Mouse (Mus musculus) c-Kit-positive CD71-positive TER-119-negative erythroid progenitor cells, embryonic 14.5 days (primary cell): ENCODE measurements around the gene Osbp2.

ENCODE experiments used
- DNase-seq: peaks from one replicate; pipeline ENCODE4 v3.0.0-alpha.2; 2013; ENCODE audit warnings: low read depth

The Osbp2 gene

DNA sequence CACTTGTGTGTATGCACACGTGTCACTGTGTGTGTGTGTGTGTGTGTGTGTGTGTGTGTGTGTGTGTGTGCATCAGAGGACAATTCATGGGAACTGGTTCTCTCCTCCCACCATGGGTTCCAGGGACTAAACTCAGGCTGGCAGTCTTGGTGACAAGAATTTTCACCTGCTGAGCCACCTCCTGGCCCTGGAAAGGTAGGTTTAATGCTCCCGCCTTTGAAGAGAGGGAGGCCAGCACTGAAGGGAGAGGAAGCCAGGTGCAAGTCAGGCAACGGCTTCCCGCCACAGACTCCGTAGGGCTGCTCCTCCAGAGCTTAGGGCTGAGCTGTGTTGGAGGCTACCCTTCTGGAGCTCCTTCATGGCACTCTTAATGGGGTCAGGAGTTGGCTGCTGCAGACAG is 104.3 kb downstream of the Osbp2 start:
- DNase-seq = no peak

DNA sequence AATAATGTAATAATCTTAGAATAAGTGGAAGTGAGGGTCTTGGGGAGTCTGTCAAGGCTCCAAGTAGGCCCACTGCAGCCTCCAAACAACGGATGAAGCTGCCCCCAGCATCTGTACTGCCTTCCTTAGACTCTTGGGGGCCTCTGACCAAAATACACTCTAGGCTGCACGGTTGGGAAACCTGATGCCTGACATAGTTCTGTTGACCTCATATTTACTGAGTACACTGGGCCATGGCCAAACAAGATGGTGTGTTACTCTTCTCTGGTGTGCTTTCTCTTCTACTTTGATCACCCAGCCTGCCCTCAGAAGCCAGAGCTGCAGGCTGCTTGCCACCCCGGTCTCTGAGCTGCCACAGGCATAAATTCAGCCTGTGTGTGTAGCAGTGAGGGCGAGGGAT is 108.4 kb downstream of the Osbp2 start:
- DNase-seq = no peak

DNA sequence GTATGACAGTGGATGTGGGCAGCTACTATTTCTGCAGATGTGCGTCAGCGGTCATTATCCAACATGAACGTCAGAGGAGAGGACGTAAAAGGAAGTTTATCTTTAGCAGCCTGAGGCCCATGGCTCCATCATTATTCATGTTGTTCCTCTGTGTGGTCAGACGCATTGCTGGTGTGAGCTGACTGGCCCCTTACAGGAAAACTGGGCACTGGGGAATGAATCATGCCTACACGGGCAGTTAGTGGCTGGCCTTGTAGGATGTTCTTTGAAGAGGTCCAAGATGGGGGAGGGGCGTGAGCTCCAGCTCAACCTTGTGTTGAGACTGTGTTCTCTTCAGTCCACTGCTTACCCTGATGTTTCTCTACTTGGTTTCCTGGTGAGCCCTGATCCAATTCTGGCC is 109.0 kb downstream of the Osbp2 start:
- no peak for DNase-seq

DNA sequence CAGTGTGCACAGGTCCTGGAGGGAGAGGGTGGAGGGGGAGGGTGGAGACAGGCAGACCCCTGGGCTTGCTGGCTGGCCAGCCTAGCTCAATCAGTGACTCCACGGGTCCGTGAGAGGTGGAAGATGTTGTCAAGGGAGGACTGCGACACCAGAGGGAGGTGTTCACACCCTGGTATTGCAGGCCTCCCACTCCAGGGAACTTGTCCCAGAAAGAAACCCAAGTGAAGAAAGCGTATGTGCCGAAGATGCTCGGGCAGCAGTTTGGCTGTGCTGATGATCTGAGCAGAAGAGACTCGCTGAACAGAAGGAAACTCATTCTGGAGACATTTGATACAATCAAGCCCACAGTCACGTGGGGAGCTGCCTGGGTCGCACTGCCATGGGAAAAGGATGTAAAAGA is 109.8 kb downstream of the Osbp2 start:
- DNase-seq = no peak

DNA sequence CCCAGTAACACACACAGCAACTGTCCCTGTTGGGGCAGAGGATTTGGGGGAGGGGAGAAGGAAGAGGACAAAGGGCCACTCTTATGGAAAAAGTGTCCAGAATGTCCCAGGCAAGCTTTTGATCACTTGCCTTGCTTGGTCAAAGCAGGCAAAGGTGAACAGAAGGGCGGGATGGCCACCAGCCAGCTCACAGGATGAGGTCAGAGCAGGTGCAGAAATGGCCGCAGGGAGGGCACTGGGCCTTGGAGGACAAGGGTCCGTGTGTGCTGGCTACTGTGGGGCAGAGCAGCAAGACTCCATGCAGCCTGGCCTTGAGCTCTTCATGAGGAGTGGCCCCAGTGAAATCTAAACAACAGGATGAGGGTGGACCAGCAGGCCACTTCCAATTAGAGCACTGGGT is 110.9 kb downstream of the Osbp2 start:
- no peak for DNase-seq

DNA sequence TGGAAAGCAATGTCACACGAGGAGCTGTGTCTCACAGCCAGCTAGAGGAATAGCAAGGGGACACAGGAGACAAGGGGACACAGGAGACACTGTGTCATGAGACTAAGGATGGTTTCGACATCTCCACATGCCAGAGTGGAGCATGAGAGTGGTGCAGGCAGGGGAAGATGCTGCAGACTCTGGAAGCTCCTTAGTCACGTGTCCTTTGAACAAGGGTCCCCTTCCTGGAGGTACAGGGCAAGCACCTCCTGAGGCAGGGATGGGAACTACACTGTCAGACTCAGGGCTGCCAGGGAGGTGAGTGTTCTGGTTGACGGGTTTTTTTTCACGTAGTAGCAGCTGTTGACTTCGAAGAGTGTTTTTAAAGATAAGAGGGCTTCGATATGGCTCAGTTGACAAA is 113.9 kb downstream of the Osbp2 start:
- no peak for DNase-seq

DNA sequence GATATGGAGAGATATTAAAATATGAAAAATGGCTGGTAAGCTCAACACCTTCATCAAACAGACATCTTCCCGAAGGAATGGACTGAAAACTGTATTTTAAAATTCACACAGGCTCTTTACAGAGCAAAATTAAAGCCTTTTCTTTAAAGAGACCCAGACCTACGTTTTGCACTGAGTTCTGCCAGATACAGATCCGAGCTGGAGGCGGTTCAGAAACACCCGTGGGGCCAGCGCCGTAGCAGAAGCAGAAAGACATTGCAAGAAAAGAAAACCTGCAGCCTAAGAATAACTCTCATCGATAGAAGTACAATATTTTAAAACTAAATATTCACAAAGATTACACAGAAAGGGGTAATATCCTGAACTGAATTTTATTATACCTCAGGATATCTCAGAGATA is 121.3 kb downstream of the Osbp2 start:
- no peak for DNase-seq

DNA sequence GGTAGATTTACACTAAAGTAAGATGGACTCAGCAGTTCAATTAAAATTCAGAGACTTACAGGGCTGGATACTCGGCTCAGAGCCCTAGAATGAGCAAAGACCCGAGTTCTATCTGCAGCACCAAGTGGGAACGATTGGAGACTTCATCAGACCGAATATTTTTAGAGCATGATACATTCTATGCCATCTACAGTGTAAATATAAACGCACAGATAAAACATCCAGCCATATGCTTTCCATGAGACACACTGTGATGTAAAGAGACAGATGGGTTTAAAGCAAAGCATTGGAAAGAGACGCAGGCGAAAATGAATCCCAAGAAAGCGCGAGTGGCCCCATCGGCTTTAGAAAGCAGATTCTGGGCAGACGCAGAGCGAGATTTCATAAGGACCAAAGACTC is 122.5 kb downstream of the Osbp2 start:
- no peak for DNase-seq

DNA sequence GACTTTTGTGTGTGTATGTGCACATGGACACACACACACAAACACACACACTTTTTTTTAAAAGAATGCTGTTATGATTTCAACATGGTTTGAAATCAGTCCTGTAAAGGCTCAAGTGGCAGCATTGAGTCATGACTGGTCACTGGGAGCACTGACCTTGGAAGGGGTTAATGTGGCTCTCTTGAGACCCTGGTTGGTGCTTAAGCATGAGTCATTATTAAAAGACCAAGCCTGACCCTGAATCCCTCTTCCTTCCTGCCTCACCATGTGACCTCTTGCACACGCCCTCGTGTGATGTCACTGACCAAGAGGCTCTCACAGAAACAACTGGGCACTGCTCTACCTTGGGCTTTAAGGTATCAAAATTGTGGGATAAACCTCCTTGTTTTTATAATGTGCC is 124.9 kb downstream of the Osbp2 start:
- no peak for DNase-seq

DNA sequence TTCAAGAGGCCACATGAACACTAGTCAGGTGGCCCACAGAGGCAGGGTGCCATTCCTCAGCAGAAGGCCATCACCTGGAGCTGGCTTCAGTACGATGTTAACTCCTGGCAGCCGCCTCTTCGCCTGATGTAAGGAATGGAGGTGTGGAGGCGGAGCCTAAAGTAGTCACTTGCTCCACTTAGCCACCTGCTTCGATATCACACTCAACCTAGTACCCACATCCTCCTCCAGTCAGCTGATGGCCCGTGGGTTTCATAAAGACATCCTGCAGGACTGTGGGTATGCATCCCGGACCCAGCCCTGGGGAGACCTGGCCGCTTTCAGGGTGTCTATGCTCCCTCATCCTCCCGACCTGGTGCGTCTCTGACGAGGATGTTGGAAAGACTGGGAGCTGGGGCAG is 128.0 kb downstream of the Osbp2 start:
- DNase-seq = no peak

DNA sequence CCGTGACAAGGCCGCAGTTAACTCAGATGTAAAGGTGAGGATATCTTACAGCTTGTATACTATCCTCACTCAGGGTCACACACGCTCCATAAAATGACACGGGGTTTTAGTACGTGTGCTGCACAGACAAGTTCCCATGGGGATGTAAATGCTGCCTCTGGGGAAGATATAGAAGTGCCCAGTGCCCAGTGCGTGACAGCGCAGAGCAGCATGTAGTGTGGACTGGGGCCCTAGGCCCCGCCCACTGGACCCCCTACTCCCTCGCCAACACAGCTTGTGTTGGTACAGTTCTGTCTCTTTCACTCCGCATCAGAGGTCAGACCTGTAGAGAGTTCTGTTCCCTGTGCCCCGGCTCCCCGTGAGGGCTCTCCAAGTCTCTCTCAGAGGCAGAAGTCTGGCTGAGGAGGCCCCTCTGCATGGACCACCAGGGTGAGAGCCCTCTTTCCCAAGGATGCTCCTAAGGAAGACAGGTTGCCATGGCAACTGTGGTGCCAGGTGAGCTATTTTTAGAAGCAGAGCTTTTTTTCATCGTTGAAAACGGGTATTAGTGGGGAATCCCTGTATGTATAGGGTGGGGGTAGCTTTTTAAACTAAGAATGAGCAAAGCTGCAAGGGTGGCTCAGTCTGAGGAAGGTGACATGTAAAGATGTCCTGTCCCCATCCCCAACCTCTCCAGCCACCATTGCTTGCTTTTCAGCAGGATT is 129.6 kb downstream of the Osbp2 start:
- no peak for DNase-seq

DNA sequence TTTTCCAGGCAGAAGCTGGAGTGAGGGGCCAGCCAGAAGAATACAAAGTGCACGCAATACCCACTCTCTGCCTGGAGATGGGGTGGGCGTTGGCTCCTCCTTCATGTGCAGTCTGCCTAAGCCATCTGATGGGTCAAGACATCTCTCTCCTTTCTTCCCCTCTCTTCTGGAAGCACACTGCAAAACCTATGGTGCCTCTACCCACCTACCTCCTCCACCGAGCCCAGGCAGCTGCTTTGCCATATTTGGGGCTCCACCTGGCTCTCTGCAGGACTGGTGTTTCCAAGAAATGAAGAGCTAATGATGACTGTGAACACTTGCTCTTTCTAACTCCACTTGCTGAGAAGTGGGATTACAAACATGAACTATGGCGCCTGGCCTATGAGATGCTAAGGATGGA is 132.2 kb downstream of the Osbp2 start:
- DNase-seq = no peak

DNA sequence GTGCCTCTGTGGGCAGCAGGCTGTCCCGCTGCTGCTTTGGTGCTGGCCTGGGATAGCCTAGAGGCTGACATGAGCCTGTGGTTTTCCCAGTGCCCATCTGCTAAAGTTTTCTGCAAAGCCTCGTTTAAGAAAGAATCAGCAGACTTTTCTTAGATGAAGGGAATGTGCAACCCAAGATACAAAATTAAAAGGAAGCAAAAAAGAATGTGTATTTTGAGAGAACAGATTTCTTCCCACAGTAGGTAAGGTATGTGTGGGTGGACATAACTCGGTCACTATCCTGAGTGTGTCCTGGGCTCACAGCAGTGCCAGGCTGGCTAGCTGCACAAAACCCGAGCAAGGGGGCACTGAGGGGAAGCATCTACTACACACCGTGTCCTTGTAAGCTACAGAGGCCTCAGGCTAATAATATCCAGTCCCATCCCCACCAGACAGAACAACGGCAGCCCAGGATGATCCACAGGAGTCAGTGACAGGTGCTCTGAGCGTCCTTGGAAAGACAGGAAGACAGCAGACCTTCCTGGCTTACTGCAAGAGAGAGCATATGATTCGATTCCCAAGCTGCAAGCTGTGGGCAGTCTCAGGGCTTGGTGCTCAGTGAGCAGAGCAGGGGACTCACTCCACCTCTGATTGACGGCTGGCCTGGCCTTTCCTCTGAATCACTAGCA is 136.1 kb downstream of the Osbp2 start:
- no peak for DNase-seq

DNA sequence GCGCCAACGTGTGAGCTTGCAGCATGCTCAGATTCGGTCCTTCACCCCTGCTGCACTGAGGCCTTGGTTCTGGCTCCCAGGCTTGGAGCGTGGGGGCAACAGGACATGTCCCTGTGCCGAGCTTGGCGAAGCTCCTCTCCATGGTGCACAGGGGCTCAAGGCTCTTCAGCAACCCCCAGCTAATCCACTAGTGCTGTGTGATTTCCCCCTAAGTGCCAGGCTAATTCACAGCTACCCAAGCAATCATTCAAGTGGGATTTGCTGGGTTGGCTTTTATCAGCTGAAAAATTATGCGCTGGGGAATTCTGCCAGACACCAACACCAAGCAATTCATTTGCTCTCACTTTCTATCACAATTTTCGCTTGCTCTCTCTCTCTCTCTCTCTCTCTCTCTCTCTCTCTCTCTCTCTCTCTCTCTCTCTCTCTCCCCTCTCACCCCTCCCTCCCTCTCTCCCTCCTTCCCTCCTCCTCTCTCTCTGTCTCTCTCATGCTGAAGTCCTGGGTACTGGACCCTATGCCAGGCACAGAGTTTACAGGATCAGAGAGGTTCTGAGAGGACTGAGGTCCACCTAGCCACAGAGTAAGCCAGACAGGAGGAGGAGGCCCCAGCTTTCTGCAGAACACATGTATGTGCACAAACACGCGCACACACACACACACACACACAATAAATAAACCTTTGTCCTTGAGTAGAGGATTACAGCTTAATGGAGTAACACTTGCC is 138.2 kb downstream of the Osbp2 start:
- no peak for DNase-seq

DNA sequence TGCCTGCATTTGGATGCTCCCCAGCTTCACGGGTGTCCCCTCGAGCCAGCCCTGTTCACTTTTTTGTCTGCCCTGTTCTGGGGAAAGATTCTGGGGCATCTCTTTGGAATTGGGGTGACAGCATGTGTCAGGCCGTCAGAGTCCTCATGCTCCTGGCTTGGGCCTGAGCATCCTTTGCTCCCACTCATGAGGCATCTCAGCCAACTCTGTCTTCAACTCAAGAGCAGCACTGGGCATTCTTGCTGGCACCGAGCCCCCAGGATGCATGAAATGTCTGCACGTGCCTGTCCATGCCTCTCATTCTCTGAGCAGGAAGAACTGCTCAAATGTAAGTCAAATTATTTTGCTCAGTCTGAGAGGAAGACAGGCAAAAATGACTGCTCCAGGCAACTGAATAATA is 139.0 kb downstream of the Osbp2 start:
- no peak for DNase-seq

DNA sequence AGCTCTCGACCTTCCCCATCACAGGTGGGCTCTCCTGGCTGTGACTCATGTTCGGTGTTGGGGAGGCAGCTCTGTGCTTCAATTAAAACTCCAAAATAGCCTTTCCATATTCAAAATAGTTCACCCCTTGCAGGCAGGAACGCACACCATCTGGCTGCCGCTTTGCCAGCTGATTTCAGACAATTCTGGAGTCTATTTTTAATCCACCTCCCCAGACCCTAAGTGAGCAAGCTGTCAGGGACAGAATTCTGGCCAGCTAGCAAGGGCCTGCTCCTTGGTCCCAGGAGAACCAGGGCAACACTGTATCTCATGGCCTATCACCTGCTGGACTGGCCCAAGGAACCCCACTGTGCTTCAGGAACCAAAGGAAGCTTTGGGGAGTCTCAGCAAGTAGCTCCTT is 139.8 kb downstream of the Osbp2 start:
- DNase-seq = no peak

DNA sequence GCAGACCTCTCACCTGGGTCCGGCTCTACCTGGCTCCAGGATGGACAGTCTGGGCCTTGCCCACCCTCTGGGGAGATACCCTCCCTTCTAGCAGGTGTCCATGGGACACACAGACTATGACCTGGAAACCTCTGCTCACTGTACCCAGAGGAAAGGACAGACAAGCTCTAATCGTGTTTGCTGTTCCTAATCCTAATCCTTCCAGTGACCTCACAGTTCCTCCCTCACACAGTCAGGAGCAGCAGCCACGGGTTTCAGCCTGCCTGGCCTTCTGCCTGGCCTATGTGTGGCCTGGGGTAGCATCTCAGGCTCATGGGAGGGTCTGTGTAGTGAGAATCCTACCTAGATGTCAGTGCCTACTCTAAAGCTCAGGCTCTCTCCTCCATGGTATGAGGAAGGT is 140.8 kb downstream of the Osbp2 start:
- DNase-seq = no peak

DNA sequence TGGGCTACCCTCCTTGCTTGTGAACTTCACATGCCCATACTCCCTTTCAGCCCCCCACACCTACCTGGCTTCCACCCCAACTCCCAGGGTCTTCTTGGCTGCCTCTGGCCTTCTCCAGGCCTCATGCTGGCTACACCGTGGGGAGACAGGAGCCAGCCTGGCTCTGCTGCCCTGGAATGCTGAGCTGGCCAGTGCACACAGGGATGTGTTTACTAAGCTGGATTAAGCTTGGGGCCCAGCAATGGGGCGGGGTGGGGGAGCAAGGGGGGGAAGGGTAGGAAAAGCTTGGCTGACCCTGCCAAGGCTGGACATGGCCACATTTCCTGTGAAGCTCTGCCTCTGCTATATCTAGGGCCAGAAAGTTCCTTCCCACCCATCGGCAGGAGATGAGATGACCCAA is 141.7 kb downstream of the Osbp2 start:
- DNase-seq = no peak

DNA sequence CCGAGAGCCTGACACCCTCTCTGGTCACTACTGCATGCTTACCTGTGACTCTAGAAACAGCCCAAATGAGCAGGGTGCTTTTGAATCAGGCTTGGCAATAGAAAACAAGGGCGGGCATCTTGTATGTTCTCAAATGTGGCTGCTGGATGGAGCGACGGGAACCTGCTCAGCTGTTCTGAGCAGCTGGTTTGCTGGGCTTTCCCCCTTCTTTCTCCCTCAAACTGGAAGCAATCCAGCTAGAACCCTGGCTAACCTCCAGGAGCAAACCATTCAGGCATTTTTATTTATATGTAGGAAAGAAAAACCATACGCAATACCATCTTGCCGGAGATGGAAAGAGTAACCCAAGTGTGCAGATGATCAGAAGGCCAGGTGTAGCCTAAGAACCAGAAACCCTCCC is 147.0 kb downstream of the Osbp2 start:
- no peak for DNase-seq

DNA sequence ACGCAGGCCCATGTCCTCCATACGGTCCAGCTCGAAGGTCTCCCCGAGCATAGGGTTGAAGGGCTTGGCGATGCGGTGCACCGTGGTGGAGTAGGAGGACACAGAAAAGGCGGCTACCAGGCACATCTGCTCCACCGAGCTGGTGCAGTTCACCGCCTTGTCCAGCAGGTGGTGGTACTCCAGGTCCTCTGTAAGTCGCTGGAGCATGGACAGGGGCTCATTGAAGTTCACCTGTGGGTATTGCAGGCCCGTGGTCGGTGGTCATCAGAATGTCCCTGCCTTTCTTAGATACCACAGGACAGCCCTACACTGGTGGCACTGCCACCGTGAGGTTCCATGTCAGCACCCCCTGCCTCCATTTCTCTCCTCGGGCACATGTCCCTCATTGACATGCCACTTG is 149.2 kb downstream of the Osbp2 start:
- peak; percentile 16 for DNase-seq

DNA sequence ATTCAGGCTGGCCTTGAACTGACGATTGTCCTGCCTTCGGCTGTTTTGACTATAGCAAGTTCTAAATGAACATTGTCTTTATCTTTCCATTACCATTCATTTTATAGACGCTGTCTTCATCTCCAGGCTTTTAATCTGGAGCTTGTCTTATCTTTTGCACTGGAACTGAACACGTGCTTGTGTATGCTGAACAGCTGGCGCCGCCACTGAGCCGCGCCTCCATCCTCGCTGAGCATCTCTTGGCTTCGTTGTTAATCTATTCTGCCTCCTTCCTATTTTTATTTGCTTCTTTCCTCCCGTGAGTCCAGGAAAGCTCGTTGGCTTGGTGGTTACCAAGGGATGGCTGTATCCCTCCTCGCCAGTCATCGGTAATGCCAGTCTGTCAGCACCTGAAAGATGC is 153.5 kb downstream of the Osbp2 start:
- no peak for DNase-seq

DNA sequence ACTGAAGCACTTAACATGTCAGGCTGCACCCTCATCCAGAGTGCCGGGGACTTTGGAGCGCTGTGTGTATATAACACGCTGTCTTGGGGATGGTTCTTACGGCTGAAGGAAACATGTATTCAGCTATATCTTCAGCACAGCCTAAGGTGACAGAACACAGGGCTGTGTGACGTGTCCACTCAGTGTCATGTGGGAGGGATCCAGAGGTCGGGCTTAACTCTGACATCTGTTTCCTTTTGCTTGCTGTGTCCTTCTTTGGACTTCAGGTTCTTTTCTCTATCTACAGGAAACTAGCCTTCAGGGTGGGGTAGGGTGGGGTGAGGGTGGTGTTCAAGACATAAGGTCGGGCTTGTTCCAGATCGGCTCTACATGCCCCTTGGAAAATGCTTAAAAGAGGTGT is 156.6 kb downstream of the Osbp2 start:
- DNase-seq = no peak

DNA sequence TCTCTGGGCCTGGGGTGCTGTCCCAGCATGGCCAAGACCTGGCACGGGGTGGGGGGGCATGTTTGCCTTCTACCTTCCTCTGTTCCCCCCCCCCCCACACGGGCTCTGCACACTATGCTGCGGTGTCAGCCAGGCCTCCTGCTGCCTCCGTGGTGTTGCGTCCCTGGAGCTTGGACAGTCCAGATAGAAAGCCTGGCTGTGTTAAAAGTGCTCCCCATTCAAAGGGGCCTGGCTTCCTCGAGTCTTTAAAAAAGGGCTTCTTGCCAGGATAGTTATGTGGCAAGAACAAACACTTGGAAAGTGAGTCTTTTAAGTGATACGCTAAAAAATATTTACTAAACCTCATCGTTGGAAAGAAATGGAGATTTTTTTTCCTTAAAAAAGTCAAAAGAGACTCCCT is 159.3 kb downstream of the Osbp2 start:
- no peak for DNase-seq
